Mouse (Mus musculus) CD4-positive helper T cell, adult 2 months (primary cell): ENCODE data around the gene Ppia.
"Not testable (repeated sequence)": the region's sequence is repeated elsewhere in the genome, so short reads cannot be mapped to it uniquely, and the experiment has no call there.

Experiments used
- DNase-seq: peaks from one replicate; pipeline ENCODE4 v3.0.0-alpha.2; 2012; ENCODE audit warnings: low read depth, missing footprints, low spot score

The Ppia gene

DNA sequence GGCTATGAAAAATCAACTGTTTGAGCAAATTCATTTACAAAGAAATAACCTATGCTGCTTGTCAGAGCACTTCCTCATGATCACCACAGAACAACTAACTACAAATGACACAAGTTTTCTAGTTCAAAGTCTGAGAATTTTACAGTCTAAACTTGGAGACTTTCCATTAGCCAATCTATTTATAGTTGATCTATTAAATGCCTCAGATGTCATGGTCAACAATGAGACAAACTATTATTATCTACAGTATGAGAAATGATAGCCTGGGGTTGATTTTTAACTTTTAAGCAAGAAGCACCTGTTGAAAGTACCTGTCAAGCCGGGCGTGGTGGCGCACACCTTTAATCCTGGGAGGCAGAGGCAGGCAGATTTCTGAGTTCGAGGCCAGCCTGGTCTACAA, 27.3 kb downstream of the Ppia start:
- no peak for DNase-seq

- DNase-seq: no peak
These were observed 27.9 kb downstream of the Ppia start for GRCm38 (mm10) chr11:6443102-6443501.

DNA sequence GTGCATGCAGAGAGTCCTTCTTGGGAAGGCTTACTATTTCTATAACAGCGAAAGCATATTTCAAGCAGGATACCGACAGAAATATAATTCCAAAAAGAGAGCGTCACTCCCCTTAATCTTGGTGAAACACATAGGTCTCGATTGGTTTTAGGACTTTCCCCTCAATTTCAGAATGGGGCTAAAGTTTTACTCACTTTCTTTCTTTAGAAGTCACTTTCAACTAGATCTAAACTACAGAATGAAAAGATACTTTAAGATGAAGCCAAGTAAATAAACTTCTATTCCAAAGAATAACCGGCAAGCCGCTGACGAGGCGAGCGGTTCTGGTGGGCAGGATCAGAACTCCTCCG, 28.5 kb downstream of the Ppia start:
- DNase-seq: no peak

GRCm38 (mm10) chr11:6444077-6444853, 29.0 kb downstream of the Ppia start, which contains the start of gene H2afv:
H2afv (minus strand) TSS chr11:6444443.
- DNase-seq: peak; percentile 99

GRCm38 (mm10) chr11:6445441-6445840, 30.2 kb downstream of the Ppia start:
- no peak for DNase-seq

DNA sequence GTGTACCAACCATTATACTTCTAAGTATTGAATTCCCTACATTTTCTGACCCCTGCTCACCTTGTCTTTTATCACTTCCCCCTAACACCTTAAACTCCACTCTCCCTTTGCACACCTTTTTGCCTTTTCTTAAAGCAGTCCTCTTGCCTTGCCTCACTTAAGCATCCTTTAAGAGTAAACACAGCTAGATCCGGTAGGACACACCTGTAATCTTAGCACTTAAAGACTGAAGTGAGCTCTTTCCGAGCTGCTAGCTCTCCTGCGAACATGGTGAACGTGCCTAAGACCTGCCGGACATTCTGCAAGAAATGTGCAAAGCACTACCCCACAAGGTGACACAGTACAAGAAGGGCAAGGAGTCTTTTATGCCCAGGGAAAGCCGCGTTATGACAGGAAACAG, 30.7 kb downstream of the Ppia start:
- no peak for DNase-seq

GRCm38 (mm10) chr11:6447493-6447892, 32.2 kb downstream of the Ppia start:
- DNase-seq: no peak

GRCm38 (mm10) chr11:6448155-6448554, 32.9 kb downstream of the Ppia start:
- DNase-seq: not testable (repeated sequence)

- DNase-seq: no peak
These were observed 40.8 kb downstream of the Ppia start for GRCm38 (mm10) chr11:6456083-6456482.

GRCm38 (mm10) chr11:6463159-6463837, 48.1 kb downstream of the Ppia start:
- DNase-seq: no peak

DNA sequence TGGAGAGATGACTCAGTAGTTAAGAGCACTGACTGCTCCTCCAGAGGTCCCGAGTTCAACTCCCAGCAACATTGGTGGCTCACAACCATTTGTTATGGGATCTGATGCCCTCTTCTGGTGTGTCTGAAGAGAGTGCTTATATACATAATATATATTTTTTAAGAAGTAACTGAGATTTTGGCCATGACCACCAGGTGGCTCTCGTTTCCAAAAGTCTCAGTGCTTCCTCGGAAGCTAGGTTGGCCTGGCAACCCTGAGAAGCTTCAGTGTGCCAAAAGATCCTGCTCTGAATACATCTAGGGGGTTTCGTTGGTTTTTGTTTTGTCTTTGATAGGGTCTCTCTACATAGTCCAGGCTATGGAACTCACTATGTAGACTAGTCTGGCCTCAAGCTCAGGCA, 49.9 kb downstream of the Ppia start:
- peak; percentile 86 for DNase-seq

GRCm38 (mm10) chr11:6468541-6468940, 53.3 kb downstream of the Ppia start:
- DNase-seq: no peak
